Mouse (Mus musculus) liver, adult (tissue): ENCODE data around the gene Gm14443.
"Not testable (repeated sequence)": the region's sequence is repeated elsewhere in the genome, so short reads cannot be mapped to it uniquely, and the experiment has no call there.

Experiments used
- GATA4 ChIP-seq: IDR thresholded peaks from 2 replicates; pipeline ENCODE4 v1.6.1; 2014; ENCODE audit warnings: mild to moderate bottlenecking, low read length; ENCODE audit not compliant: insufficient replicate concordance

Gm14443 gene

DNA sequence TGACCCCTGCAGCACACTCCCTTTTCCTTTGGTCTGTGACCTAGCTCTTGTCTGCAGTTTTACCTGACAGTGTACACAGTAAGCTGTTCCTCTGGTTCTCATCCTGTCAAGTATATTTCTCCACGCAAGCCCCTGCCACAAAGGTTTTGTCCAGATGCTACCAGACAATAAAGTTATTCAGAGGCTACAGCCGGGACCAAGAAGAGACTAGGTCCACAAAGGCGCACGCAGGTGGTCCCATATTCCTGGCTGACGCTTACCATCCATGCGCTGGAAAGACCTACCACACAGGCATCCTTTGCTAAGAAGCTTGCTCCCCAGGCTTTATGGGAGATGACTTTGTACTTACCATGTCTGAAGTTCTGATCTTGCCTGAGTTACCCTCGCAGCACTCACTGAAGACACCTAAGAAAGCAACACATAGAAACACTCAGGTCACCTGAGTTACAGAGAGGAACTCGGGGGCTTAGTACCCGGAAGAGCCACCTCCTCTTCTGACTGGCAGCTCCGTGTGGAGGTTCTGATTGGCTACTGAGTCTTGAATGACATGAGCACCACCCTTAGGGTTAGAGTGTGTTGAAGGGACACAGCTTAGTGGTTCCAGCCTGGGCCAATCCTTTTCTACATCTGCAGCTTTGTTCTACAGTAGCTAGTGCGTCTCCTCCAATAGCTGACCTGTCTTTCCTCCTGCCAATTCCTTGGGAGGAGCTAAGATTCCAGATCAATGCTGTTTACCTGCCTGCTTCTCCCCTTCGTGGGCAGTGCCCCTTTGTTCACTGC lies at the start of gene Gm14443:
Gene Gm14443 (minus strand): TSS at position 471 of the 780 bp plus-strand sequence.
- not testable (repeated sequence) for TF ChIP-seq GATA4

DNA sequence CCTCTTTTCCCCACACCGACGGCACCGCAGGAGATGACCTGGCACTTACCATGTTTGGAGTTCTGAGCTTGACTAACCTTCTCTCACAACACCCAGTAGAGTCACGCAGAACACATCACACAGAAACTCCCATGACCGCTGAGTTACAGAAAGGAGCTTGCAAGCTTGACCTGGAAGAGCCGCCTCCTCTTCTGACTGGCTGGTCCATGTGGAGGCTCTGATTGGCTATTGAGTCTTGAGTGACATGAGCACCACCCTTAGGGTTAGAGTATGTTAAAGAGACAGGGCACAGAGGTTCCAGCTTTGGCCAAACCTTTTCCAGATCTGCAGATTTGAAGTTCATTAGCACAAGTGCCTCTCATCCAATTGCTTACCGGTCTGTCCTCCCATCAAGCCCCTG lies 31.1 kb upstream of the Gm14443 start, which contains the start of gene Gm14391:
Gene Gm14391 (minus strand): TSS at position 186 of the 400 bp plus-strand sequence.
- not testable (repeated sequence) for TF ChIP-seq GATA4

DNA sequence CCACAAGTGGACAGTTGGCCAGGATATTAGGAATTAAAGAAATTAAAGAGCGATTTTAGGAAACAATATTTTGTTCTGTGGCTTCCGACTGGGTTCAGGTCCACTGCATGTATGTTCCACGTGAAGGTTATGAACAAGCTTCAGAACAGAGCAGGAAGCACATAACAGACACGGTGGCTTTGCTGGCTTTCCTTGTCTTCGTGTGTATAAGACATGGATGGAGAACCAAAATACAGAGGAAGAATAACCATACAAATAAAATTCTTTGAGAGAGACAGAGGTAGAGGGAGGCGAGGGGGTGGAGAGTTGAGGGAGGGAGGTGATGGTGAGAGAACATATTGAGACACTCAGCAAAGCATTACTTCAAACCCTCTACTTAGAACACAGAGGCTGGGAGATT lies 641 bp upstream of the Gm14443 start:
- TF ChIP-seq GATA4, result no peak

GRCm38 (mm10) chr2:175172123-175172522 lies 3.5 kb downstream of the Gm14443 start:
- TF ChIP-seq GATA4, result no peak

DNA sequence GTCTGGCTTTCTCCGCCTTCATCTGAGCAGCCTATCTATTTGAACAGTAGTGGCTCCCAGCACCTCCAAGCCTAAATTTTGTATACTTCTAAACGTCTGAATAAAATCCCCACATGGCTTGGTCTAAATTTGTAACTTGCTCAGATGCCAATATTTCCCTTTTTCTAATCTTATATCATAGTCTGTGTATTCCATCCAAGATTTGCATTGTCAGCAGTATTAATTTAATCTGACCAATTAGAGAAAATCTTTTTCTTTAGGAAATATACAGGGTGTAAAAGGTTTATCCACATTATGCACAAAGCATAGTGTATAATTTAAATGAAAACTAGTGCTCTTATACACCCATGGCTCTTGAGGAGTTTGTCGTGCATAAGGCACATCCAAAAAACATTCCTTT lies 17.0 kb downstream of the Gm14443 start:
- TF ChIP-seq GATA4, result no peak

DNA sequence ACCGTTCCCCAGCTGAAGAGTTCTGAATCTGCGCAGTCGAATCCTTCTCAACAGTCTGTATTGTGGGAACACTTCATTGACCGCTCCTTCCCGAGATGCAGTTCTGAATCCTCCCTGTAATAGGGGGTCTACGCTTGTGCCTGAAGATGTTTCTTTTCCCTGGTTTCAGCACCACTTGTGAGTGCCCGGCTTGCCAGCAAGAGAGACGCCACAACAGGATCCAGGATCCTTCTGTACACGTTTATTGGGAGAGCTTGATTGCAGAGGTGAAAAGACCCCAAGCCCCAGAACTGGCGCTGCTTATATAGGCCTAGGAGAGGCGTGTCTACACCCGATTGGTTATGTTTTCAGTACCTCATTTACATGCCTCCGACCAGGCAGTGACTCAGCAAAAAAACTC lies 19.0 kb downstream of the Gm14443 start:
- no peak for TF ChIP-seq GATA4

DNA sequence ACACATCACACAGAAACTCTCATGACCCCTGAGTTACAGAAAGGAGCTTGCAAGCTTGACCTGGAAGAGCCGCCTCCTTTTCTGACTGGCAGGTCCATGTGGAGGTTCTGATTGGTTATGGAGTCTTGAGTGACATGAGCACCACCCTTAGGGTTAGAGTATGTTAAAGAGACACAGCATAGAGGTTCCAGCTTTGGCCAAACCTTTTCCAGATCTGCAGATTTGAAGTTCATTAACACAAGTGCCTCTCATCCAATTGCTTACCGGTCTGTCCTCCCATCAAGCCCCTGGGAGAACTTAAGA lies 33.7 kb downstream of the Gm14443 start, which contains the start of gene Gm14399:
Gene Gm14399 (minus strand): TSS at position 20 of the 303 bp plus-strand sequence.
- not testable (repeated sequence) for TF ChIP-seq GATA4
